Mouse (Mus musculus) liver, adult 2 months (tissue): ENCODE data around the gene Tesk2. TPM values are rescaled to one million over a fixed set of nuclear protein-coding genes. Genes with fewer than 3 reads are reported as not detected.

ENCODE experiments used
- DNase-seq: peaks from one replicate; pipeline ENCODE4 v3.0.0-alpha.2; 2011; ENCODE audit warnings: low read depth, low spot score; ENCODE audit errors: extremely low read depth
- H3K27ac ChIP-seq: fragments of 200-500 bp; replicated peaks from 2 replicates; pipeline ENCODE4 v1.5.1; 2012; ENCODE audit warnings: low read depth, mild to moderate bottlenecking, control low read depth, inconsistent platforms, low read length; ENCODE audit not compliant: insufficient read depth
- H3K27me3 ChIP-seq: fragments of 200-500 bp; 2 replicates; pipeline ENCODE4 v1.6.1; 2012; ENCODE audit warnings: mild to moderate bottlenecking, moderate library complexity, low read length, inconsistent platforms; ENCODE audit not compliant: control insufficient read depth, insufficient read depth
- H3K36me3 ChIP-seq: fragments of 200-500 bp; 2 replicates; pipeline ENCODE4 v1.6.1; 2012; ENCODE audit warnings: low read length, inconsistent platforms; ENCODE audit not compliant: control insufficient read depth, insufficient read depth
- H3K4me1 ChIP-seq: fragments of 200-500 bp; 2 replicates; pipeline ENCODE4 v1.6.1; 2011; ENCODE audit warnings: low read length; ENCODE audit not compliant: control insufficient read depth, insufficient read depth
- H3K4me3 ChIP-seq: fragments of 200-500 bp; 2 replicates; pipeline ENCODE4 v1.5.1; 2011; ENCODE audit warnings: low read depth, mild to moderate bottlenecking, control low read depth, low read length, moderate library complexity; ENCODE audit not compliant: insufficient read depth
- H3K79me2 ChIP-seq: fragments of 200-500 bp; 2 replicates; pipeline ENCODE4 v1.6.1; 2012; ENCODE audit warnings: inconsistent platforms, mild to moderate bottlenecking, low read length, moderate library complexity; ENCODE audit not compliant: control insufficient read depth, insufficient read depth
- H3K9ac ChIP-seq: fragments of 200-500 bp; 2 replicates; pipeline ENCODE4 v1.6.1; 2012; ENCODE audit warnings: low read depth, mild to moderate bottlenecking, control low read depth, inconsistent platforms, low read length
- CTCF ChIP-seq: fragments of 200-500 bp; IDR thresholded peaks from 2 replicates; pipeline ENCODE4 v1.5.1; 2011; ENCODE audit warnings: low read depth, low read length, control low read depth
- POLR2A ChIP-seq: fragments of 200-500 bp; IDR thresholded peaks from 2 replicates; pipeline ENCODE4 v1.6.1; 2011; ENCODE audit warnings: low read length, control low read depth; ENCODE audit not compliant: insufficient read depth; ENCODE audit errors: extremely low read depth
- WGBS: fragments of 180-500 bp; shearing (Covaris S2); methylation state at CpG from one replicate; pipeline ENCODE4 v1.1.7; 2018; 5-methylcytosine and 5-hydroxymethylcytosine counted together
- polyA plus RNA-seq: library from polyadenylated mRNA; depleted of rRNA; stranded (reverse); fragments of >200 nt; gene quantifications from 2 replicates; pipeline ENCODE4 v1.2.3, GENCODE M21; 2012; rRNA removed
- total RNA-seq: library from RNA; depleted of rRNA; stranded (reverse); fragments of >200 nt; gene quantifications from 2 replicates; pipeline ENCODE4 v1.2.3, GENCODE M21; 2014; rRNA removed

Gene Tesk2
- total and polyA plus RNA-seq, 2 experiments: 7.8 to 11.5 TPM

DNA sequence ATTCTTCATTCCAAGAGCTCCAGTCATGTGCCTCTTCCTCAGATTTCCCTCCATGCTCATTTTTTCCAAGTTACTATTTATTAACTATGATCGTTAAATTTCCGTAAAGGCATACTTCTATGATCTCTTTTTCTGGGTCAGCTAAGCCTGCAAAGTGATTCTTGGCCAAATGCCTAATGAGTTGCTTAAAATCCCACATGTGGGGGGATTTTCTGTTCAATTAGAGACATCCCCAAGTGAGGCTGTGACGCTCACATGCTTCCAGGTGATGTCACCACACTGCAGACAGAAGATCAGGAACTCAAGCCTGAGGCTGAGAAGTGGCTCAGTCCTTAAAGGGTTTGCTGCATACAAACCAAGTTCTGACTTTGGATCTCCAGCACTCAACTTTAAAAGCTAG is 129.2 kb downstream of the Tesk2 start:
- no peaks in the 10 kb centered on the region for H3K79me2 ChIP-seq
- no peak for DNase-seq
- H3K36me3 ChIP-seq: no peaks in the 10 kb centered on the region
- H3K27me3 ChIP-seq: no peaks in the 10 kb centered on the region
- H3K4me3 ChIP-seq: no peak overlapping the region
- H3K27ac ChIP-seq: no peak overlapping the region
- H3K9ac ChIP-seq: no peak overlapping the region
- H3K4me1 ChIP-seq: no peaks in the 10 kb centered on the region
- WGBS: 89% methylated on average over 3 of the region's 3 CpGs
- no peak for TF ChIP-seq CTCF
- TF ChIP-seq POLR2A: no peak

GRCm38 (mm10) chr4:116854286-116854685 is 133.5 kb downstream of the Tesk2 start:
- Histone ChIP-seq H3K4me3 (no peak overlapping the region), H3K36me3 (no peaks in the 10 kb centered on the region), H3K79me2 (no peaks in the 10 kb centered on the region), H3K9ac (no peak overlapping the region), H3K27me3 (no peaks in the 10 kb centered on the region), H3K4me1 (no peaks in the 10 kb centered on the region), H3K27ac (no peak overlapping the region)
- DNase-seq: no peak
- whole genome bisulfite sequencing: 58% methylated on average over 2 of the region's 2 CpGs
- TF ChIP-seq POLR2A (no peak), CTCF (no peak)

Other genes starting within 250 kb of the Tesk2 start
- gene Ipp, start 213.4 kb upstream of the Tesk2 start, total RNA-seq: 9.7 and 11.7 TPM in 2 replicates
- 2.1 and 2.3 TPM in 2 replicates for gene Ipp, start 213.4 kb upstream of the Tesk2 start, polyA plus RNA-seq
- 6.8 and 9.8 TPM in 2 replicates for gene Tmem69, start 165.0 kb upstream of the Tesk2 start, total RNA-seq
- 4.3 and 4.7 TPM in 2 replicates for gene Tmem69, start 165.0 kb upstream of the Tesk2 start, polyA plus RNA-seq
- 72.2 and 76.3 TPM in 2 replicates for gene Gpbp1l1, start 163.3 kb upstream of the Tesk2 start, total RNA-seq
- 16.7 and 19.9 TPM in 2 replicates for gene Gpbp1l1, start 163.3 kb upstream of the Tesk2 start, polyA plus RNA-seq
- 3.1 and 4.4 TPM in 2 replicates for gene Ccdc17, start 124.3 kb upstream of the Tesk2 start, total RNA-seq
- gene Ccdc17, start 124.3 kb upstream of the Tesk2 start, polyA plus RNA-seq: 5.3 and 7.6 TPM in 2 replicates
- gene Nasp, start 93.0 kb upstream of the Tesk2 start, total RNA-seq: 11.1 and 12.4 TPM in 2 replicates
- gene Nasp, start 93.0 kb upstream of the Tesk2 start, polyA plus RNA-seq: 1.5 and 2.0 TPM in 2 replicates
- gene Akr1a1, start 69.3 kb upstream of the Tesk2 start, total RNA-seq: 337 and 363 TPM in 2 replicates
- gene Akr1a1, start 69.3 kb upstream of the Tesk2 start, polyA plus RNA-seq: 517 and 533 TPM in 2 replicates
- gene Prdx1, start 35.4 kb upstream of the Tesk2 start, total RNA-seq: 868 and 925 TPM in 2 replicates
- 376 and 421 TPM in 2 replicates for gene Prdx1, start 35.4 kb upstream of the Tesk2 start, polyA plus RNA-seq
- 10.3 and 11.3 TPM in 2 replicates for gene Mmachc, start 12.5 kb upstream of the Tesk2 start, total RNA-seq
- 15.7 and 17.3 TPM in 2 replicates for gene Mmachc, start 12.5 kb upstream of the Tesk2 start, polyA plus RNA-seq
- gene Ccdc163, start 12.4 kb upstream of the Tesk2 start, total RNA-seq: 2.7 and 4.2 TPM in 2 replicates
- gene Ccdc163, start 12.4 kb upstream of the Tesk2 start, polyA plus RNA-seq: 9.3 and 13.1 TPM in 2 replicates
- 11.4 and 11.7 TPM in 2 replicates for gene Toe1, start 86.7 kb downstream of the Tesk2 start, total RNA-seq
- 8.1 and 10.9 TPM in 2 replicates for gene Toe1, start 86.7 kb downstream of the Tesk2 start, polyA plus RNA-seq
- 0.28 and 1.5 TPM in 2 replicates for gene Mutyh, start 86.8 kb downstream of the Tesk2 start, total RNA-seq
- gene Mutyh, start 86.8 kb downstream of the Tesk2 start, polyA plus RNA-seq: 0.29 and 1.2 TPM in 2 replicates
- 0.18 TPM in 1 of 2 replicates, not detected in the other for gene Hpdl, start 100.8 kb downstream of the Tesk2 start, total RNA-seq
- 0.11 and 0.15 TPM in 2 replicates for gene Hpdl, start 100.8 kb downstream of the Tesk2 start, polyA plus RNA-seq
- gene Zswim5, start 156.4 kb downstream of the Tesk2 start, total RNA-seq: 0.65 and 0.87 TPM in 2 replicates
- gene Zswim5, start 156.4 kb downstream of the Tesk2 start, polyA plus RNA-seq: 1.1 and 1.2 TPM in 2 replicates